Mouse (Mus musculus) limb, embryonic 15.5 days (tissue): Measurements from ENCODE around the gene Nenf. TPM values are rescaled to one million over a fixed set of nuclear protein-coding genes. Genes with fewer than 3 reads are reported as not detected.

Experiments used
- ATAC-seq: fragments of 200-750 bp; cut with Nextera tagmentation; 2 replicates; pipeline ENCODE4 v1.8.0; 2017; ENCODE audit warnings: low read depth, moderate TSS enrichment; ENCODE audit not compliant: insufficient number of reproducible peaks, low FRiP score, low TSS enrichment
- H3K27ac ChIP-seq: fragments of 300-500 bp; sonication (generic); 2 replicates; pipeline ENCODE4 v1.5.1; 2015; ENCODE audit warnings: moderate library complexity, mild to moderate bottlenecking, inconsistent platforms
- H3K27me3 ChIP-seq: fragments of 300-500 bp; sonication (generic); 2 replicates; pipeline ENCODE4 v1.6.1; 2015; ENCODE audit warnings: inconsistent platforms
- H3K36me3 ChIP-seq: fragments of 300-500 bp; sonication (generic); 2 replicates; pipeline ENCODE4 v1.6.1; 2015; ENCODE audit warnings: inconsistent platforms
- H3K4me1 ChIP-seq: fragments of 300-500 bp; sonication (generic); 2 replicates; pipeline ENCODE4 v1.6.1; 2015; ENCODE audit warnings: inconsistent platforms
- H3K4me2 ChIP-seq: fragments of 300-500 bp; sonication (generic); 2 replicates; pipeline ENCODE4 v1.6.1; 2015; ENCODE audit warnings: mild to moderate bottlenecking, inconsistent platforms
- H3K4me3 ChIP-seq: fragments of 300-500 bp; sonication (generic); 2 replicates; pipeline ENCODE4 v1.5.1; 2015; ENCODE audit warnings: mild to moderate bottlenecking, inconsistent platforms
- H3K9ac ChIP-seq: fragments of 300-500 bp; sonication (generic); 2 replicates; pipeline ENCODE4 v1.6.1; 2015; ENCODE audit warnings: inconsistent platforms
- H3K9me3 ChIP-seq: fragments of 300-500 bp; sonication (generic); 2 replicates; pipeline ENCODE4 v1.6.1; 2016; ENCODE audit warnings: inconsistent platforms
- WGBS: fragments of 180-500 bp; shearing (Covaris S2); methylation state at CpG from one replicate; pipeline ENCODE4 v1.1.7; 2015; 5-methylcytosine and 5-hydroxymethylcytosine counted together
- polyA plus RNA-seq: library from polyadenylated mRNA; unstranded; fragments of >200 nt; fragmentation: Nextera tagmentation; extraction: Ambion mirVana; gene quantifications from 2 replicates; pipeline ENCODE4 v1.2.1, GENCODE M21; 2015

Nenf gene
- polyA plus RNA-seq, 1 experiment from 2014 or later, result 112 TPM

DNA sequence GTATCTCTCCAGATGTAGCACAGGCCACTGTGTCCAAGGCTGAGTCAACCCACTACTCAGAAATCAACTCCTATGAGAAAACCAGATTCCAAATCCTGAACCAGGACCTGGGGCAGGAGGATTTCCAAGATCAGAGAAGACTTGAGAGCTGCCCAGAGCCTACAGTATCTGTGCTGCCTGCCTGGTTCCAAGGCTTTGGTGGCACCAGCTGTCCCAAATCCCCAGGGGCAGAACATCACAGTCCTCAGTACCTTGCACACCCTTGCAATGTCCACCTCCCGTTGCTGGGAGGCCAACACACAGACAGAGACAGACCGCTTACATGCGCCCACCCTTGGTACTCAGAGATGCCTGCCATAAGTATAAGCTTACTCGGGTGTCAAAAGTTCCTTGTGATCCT, 19.7 kb downstream of the Nenf start:
- 84% methylated on average over 4 of the region's 4 CpGs for WGBS
- H3K9ac ChIP-seq, result no peak overlapping the region
- no peak overlapping the region for H3K4me3 ChIP-seq
- H3K4me1 ChIP-seq, result peaks cover 15% of the 10 kb centered on the region
- H3K27ac ChIP-seq, result no peak overlapping the region
- no peak for ATAC-seq
- no peaks in the 10 kb centered on the region for H3K27me3 ChIP-seq
- H3K36me3 ChIP-seq, result no peaks in the 10 kb centered on the region
- H3K4me2 ChIP-seq, result no peak overlapping the region
- no peaks in the 10 kb centered on the region for H3K9me3 ChIP-seq

DNA sequence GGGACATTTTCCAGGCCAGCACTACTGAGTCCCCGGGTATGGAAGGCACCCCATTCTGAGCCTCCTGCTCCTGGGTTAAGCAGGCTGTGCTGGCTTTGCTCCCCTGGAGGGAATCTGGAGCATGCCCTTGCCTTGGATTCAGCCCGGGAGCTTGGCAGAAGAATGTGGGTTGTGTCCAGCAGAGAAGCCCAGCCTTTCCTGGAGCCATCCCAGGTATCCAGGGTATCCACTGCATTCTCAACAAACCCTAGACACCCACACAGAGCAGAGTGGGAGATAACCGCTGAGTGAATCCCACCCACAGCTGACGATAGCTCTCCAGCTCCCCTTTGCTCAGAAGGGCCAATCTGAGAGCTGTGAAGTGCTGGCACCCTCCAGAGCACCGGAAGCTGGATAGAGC, 21.5 kb downstream of the Nenf start:
- Histone ChIP-seq H3K27ac (no peak overlapping the region), H3K4me1 (peaks cover 21% of the 10 kb centered on the region), H3K4me3 (no peak overlapping the region), H3K4me2 (no peak overlapping the region), H3K9me3 (no peaks in the 10 kb centered on the region), H3K9ac (0 out of 2 replicates have a peak overlapping the region, but pooled peaks have one; percentile 10), H3K27me3 (no peaks in the 10 kb centered on the region), H3K36me3 (no peaks in the 10 kb centered on the region)
- WGBS, result 61% methylated on average over 5 of the region's 5 CpGs
- ATAC-seq, result no peak

GRCm38 (mm10) chr1:191295784-191296183, 22.2 kb downstream of the Nenf start:
- WGBS, result 26% methylated on average over 3 of the region's 3 CpGs
- no peak for ATAC-seq
- H3K4me1 ChIP-seq, result peaks cover 21% of the 10 kb centered on the region
- H3K4me2 ChIP-seq, result no peak overlapping the region
- no peak overlapping the region for H3K9ac ChIP-seq
- no peaks in the 10 kb centered on the region for H3K9me3 ChIP-seq
- no peak overlapping the region for H3K4me3 ChIP-seq
- no peaks in the 10 kb centered on the region for H3K36me3 ChIP-seq
- H3K27ac ChIP-seq, result no peak overlapping the region
- H3K27me3 ChIP-seq, result no peaks in the 10 kb centered on the region

DNA sequence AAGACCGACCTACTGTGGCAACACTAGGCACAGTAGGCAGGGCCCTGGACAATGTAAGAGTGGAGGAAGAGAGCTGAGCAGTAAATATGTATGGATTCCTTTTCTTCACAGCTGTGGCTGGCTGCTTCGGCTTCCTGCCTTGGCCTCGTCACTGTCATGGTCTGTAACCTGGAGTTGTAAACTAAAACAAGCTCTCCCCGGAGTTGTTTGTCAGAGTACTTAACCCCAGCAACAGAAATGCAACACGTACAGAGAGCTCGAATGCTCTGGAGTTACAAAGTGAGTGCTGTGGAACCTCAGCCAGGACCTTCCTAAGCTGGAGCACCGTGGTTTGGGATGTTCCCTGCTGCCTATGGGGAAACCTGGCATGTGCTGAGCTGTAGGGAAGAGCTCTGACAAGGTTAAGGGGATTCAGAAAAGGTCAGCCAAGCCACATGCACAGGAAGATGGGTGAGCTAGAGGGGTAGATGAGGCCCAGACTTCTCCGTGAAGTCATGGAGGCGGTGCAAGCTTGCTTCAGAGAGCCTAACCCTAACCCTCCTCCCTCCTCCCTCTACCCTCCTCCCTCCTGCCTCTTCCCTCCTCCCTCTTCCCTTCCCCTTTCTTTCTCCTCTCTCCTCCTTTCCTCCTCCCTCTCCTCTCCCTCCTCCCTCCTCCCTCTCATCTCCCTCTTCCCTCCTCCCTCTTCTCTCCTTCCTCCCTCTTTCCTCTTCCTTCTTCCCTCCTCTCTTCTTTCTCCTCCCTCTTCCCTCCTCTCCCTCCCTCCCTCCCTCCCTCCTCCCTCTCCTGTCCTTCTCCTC, 23.8 kb downstream of the Nenf start:
- no peak overlapping the region for H3K4me2 ChIP-seq
- 57% methylated on average over 9 of the region's 9 CpGs for WGBS
- H3K4me1 ChIP-seq, result peaks cover 16% of the 10 kb centered on the region
- no peaks in the 10 kb centered on the region for H3K9me3 ChIP-seq
- no peak for ATAC-seq
- no peaks in the 10 kb centered on the region for H3K36me3 ChIP-seq
- H3K4me3 ChIP-seq, result no peak overlapping the region
- H3K27ac ChIP-seq, result no peak overlapping the region
- H3K27me3 ChIP-seq, result no peaks in the 10 kb centered on the region
- no peak overlapping the region for H3K9ac ChIP-seq

DNA sequence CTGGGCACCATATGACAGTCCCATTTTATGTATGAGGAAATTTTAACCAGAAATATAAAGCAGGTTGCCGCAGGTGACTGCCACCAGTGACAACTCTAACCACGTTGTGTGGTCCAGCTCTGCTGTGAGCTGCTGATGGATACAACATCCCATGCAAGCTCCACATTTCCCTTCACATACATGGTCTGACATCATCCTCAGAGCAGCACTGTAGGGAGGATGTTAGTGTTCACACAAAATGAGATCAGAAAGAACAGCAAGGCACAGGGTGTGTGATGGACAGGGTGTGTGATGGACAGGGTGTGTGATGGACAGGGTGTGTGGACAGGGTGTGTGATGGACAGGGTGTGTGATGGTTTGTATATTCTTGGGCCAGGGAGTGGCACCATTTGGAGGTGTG, 24.9 kb downstream of the Nenf start:
- Histone ChIP-seq H3K27me3 (no peaks in the 10 kb centered on the region), H3K4me1 (peaks cover 16% of the 10 kb centered on the region), H3K4me3 (no peak overlapping the region), H3K4me2 (no peak overlapping the region), H3K9ac (no peak overlapping the region), H3K27ac (no peak overlapping the region), H3K36me3 (no peaks in the 10 kb centered on the region), H3K9me3 (no peaks in the 10 kb centered on the region)
- 0 out of 2 replicates have a peak, but pooled peaks have one; percentile 35 for ATAC-seq
- 81% methylated on average over 2 of the region's 2 CpGs for WGBS

GRCm38 (mm10) chr1:191292348-191292747, 25.6 kb downstream of the Nenf start:
- no peak overlapping the region for H3K9ac ChIP-seq
- H3K9me3 ChIP-seq, result no peaks in the 10 kb centered on the region
- H3K36me3 ChIP-seq, result no peaks in the 10 kb centered on the region
- ATAC-seq, result peak; percentile 53
- H3K27me3 ChIP-seq, result no peaks in the 10 kb centered on the region
- H3K27ac ChIP-seq, result 0 out of 2 replicates have a peak overlapping the region, but pooled peaks have one; percentile 28
- no peak overlapping the region for H3K4me3 ChIP-seq
- WGBS, result 56% methylated on average over 5 of the region's 5 CpGs
- peaks cover 16% of the 10 kb centered on the region for H3K4me1 ChIP-seq
- no peak overlapping the region for H3K4me2 ChIP-seq

GRCm38 (mm10) chr1:191288762-191289161, 29.2 kb downstream of the Nenf start:
- Histone ChIP-seq H3K4me1 (peaks cover 6% of the 10 kb centered on the region), H3K27ac (no peak overlapping the region), H3K9me3 (no peaks in the 10 kb centered on the region), H3K4me3 (no peak overlapping the region), H3K9ac (no peak overlapping the region), H3K4me2 (no peak overlapping the region), H3K36me3 (no peaks in the 10 kb centered on the region), H3K27me3 (no peaks in the 10 kb centered on the region)
- WGBS, result 40% methylated on average over 8 of the region's 8 CpGs
- ATAC-seq, result no peak

DNA sequence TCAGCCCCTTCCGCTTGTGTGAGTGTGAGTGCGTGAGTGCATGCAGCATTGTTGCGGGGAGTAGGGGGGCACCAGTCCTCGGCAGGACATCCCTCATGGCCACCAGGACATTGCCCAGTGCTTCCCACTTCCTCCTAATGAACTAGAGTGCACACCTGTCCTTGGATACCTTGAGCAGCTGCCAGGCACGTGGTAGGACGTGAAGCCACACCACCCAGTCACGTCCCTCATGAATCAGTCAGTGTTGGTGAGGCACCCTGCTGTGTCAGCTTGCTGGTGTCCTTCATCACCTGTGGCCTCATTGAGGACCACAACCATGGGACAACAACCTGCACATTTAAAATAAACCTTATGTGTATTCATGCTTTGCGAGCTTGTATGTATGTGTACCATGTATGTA, 33.5 kb downstream of the Nenf start:
- no peak for ATAC-seq
- Histone ChIP-seq H3K4me3 (no peak overlapping the region), H3K4me2 (no peak overlapping the region), H3K9me3 (no peaks in the 10 kb centered on the region), H3K9ac (no peak overlapping the region), H3K36me3 (no peaks in the 10 kb centered on the region), H3K27ac (no peak overlapping the region), H3K27me3 (no peaks in the 10 kb centered on the region), H3K4me1 (no peaks in the 10 kb centered on the region)
- 82% methylated on average over 8 of the region's 8 CpGs for WGBS

DNA sequence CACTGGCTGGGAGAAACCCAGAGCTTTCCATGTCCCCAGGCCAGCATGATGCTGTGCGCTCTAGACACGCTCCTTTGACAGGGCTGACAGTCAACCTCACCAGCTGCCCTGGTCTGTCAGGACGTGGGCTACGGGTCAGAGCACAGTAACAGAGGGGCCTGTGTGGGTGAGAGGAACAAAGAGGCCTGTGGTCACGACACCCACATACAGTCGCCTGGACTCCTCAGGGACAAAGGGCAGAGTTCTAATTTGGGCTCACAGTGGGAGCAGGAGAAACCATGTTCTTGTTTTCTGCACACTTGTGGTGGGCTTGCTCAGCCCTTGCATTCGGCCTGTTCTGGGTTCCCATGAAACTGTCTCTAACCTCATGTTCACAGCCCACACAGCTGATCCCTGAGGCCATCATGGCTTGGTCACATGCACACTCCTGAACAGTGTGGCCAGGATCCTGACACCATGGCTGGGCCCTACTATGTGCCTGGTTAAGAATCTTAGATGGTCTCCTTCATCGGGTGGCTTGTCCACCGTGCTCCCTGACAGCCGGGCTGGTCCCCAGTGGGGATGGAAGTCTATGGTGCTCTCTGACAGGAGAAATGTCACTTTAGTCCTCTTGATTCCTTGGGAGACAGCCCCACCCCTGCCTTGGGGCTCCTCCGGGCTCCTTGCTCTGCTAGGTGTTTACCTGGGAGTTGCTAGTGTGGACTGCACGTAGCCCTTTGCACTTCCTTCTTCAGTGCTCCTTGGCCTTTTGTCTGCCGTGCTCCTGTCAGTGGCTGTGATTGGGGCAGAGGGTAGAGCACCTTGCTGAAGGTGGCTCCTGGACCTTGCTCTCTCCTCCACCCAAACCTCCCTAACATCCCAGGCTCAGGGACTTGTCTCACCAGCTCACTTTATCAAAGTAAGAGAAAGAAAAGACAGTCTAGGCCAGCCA, 34.6 kb downstream of the Nenf start:
- ATAC-seq, result no peak

DNA sequence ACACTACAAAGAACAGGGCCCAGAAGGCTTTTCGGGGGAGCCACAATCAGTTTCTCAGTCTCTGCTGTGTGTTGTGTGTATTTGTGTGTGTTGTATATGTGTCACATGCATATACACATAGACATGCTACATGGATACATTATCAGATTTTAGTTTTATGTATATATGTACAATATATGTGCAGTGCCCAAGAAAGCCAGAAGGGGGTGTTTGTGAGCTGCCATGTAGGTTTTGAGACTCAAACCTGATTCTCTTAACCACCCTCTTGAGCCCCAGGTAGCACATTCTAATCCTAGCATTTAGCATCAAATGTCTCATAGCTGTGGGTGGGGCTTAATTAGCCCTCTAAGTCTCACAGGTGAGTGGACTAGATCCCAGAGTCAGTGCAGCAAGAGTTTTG, 35.7 kb downstream of the Nenf start:
- no peaks in the 10 kb centered on the region for H3K9me3 ChIP-seq
- H3K36me3 ChIP-seq, result no peaks in the 10 kb centered on the region
- H3K27ac ChIP-seq, result no peak overlapping the region
- H3K4me2 ChIP-seq, result no peak overlapping the region
- no peak for ATAC-seq
- no peaks in the 10 kb centered on the region for H3K27me3 ChIP-seq
- H3K4me1 ChIP-seq, result no peaks in the 10 kb centered on the region
- H3K9ac ChIP-seq, result no peak overlapping the region
- no peak overlapping the region for H3K4me3 ChIP-seq
- 69% methylated on average over 1 of the region's 1 CpGs for WGBS

More for the DNA sequence above, 34.6 kb downstream of the Nenf start:
- Histone ChIP-seq H3K27ac (no peak overlapping the region), H3K4me1 (no peaks in the 10 kb centered on the region), H3K36me3 (no peaks in the 10 kb centered on the region), H3K27me3 (no peaks in the 10 kb centered on the region), H3K4me3 (no peak overlapping the region), H3K9me3 (no peaks in the 10 kb centered on the region), H3K9ac (no peak overlapping the region), H3K4me2 (no peak overlapping the region)
- WGBS, result 84% methylated on average over 13 of the region's 13 CpGs

DNA sequence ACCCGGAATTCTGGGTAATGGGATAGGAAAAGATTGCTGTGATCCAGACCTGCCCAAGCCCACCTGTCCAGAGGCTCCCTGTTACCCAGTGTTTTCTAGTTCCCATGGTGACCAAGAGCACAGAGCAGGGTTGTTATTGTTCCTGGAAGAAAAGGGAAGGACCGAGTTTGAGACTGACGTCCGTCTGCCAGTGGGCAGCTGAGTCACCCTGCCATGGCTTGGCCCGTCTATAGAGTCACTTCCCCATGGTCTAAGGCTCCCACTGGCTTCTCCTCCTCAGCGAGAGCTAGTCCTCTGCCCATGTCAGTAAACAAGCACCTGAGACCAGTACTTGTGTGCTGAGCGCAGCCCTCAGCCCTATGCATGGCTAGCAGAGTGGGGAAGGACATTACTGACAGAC, 36.8 kb downstream of the Nenf start:
- WGBS, result 68% methylated on average over 7 of the region's 7 CpGs
- Histone ChIP-seq H3K9ac (no peak overlapping the region), H3K27me3 (no peaks in the 10 kb centered on the region), H3K4me1 (no peaks in the 10 kb centered on the region), H3K9me3 (no peaks in the 10 kb centered on the region), H3K36me3 (no peaks in the 10 kb centered on the region), H3K27ac (no peak overlapping the region), H3K4me2 (no peak overlapping the region), H3K4me3 (no peak overlapping the region)
- ATAC-seq, result no peak

DNA sequence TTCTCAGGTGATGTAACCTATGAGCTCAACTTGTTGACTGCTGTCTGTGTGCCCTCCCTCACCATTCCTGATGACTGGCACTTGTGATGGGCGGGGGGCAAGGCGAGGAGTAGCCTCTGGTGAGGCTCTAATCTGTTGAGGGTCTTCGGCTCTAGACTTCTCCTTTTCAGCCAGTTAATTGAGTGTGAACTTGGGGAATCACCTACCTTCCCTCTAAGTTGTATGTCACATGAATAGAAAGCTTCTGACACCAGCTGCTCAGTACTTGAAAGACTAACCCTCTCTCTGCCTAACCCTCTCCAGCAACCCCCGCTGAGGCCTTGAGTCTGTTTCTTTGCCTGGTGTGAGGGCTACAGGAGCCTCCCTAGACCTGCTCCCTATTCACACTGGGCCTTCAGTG, 39.7 kb downstream of the Nenf start:
- Histone ChIP-seq H3K9ac (no peak overlapping the region), H3K27me3 (no peaks in the 10 kb centered on the region), H3K4me2 (no peak overlapping the region), H3K36me3 (no peaks in the 10 kb centered on the region), H3K4me1 (0 out of 2 replicates have a peak, but pooled peaks cover 3% of the 10 kb centered on the region), H3K9me3 (no peaks in the 10 kb centered on the region), H3K4me3 (no peak overlapping the region), H3K27ac (no peak overlapping the region; the same call in 1 of the 2 replicates)
- no peak for ATAC-seq
- 78% methylated on average over 4 of the region's 4 CpGs for WGBS
